Mouse (Mus musculus) spleen, adult 2 months (tissue): ENCODE data around the gene Itfg1. TPM values are rescaled to one million over a fixed set of nuclear protein-coding genes. Genes with fewer than 3 reads are reported as not detected.

Source experiments
- DNase-seq, 2 experiments: peaks; one replicate each; pipeline versions ENCODE4 v3.0.0 to v3.0.0-alpha.2; 2012 to 2021; ENCODE audit warnings: low spot score in 2 of 2, low read depth in 1 of 2
- H3K27ac ChIP-seq: fragments of 200-500 bp; 2 replicates; pipeline ENCODE4 v1.5.1; 2012; ENCODE audit warnings: low read length, inconsistent platforms; ENCODE audit not compliant: insufficient read depth
- H3K27me3 ChIP-seq: fragments of 200-500 bp; 2 replicates; pipeline ENCODE4 v1.6.1; 2012; ENCODE audit warnings: mild to moderate bottlenecking, moderate library complexity, low read length, inconsistent platforms; ENCODE audit not compliant: control insufficient read depth, insufficient read depth
- H3K36me3 ChIP-seq: fragments of 200-500 bp; 2 replicates; pipeline ENCODE4 v1.6.1; 2012; ENCODE audit warnings: mild to moderate bottlenecking, low read length, inconsistent platforms; ENCODE audit not compliant: control insufficient read depth, insufficient read depth
- H3K4me1 ChIP-seq: fragments of 200-500 bp; 2 replicates; pipeline ENCODE4 v1.6.1; 2011; ENCODE audit warnings: inconsistent platforms; ENCODE audit not compliant: control insufficient read depth, insufficient read depth, insufficient read length
- H3K4me3 ChIP-seq: fragments of 200-500 bp; 2 replicates; pipeline ENCODE4 v1.5.1; 2011; ENCODE audit warnings: mild to moderate bottlenecking, inconsistent platforms; ENCODE audit not compliant: insufficient read depth, insufficient read length; ENCODE audit errors: extremely low read depth
- CTCF ChIP-seq: fragments of 200-500 bp; IDR thresholded peaks from 2 replicates; pipeline ENCODE4 v1.5.1; 2011; ENCODE audit warnings: mild to moderate bottlenecking, inconsistent platforms; ENCODE audit not compliant: insufficient read depth, insufficient read length, insufficient replicate concordance; ENCODE audit errors: extremely low read depth
- POLR2A ChIP-seq: fragments of 200-500 bp; IDR thresholded peaks from 2 replicates; pipeline ENCODE4 v1.6.1; 2011; ENCODE audit warnings: low read depth, low read length, inconsistent platforms
- WGBS: fragments of 180-500 bp; shearing (Covaris S2); methylation state at CpG from one replicate; pipeline ENCODE4 v1.1.7; 2018; 5-methylcytosine and 5-hydroxymethylcytosine counted together
- polyA plus RNA-seq: library from polyadenylated mRNA; depleted of rRNA; stranded (reverse); fragments of >200 nt; gene quantifications from 2 replicates; pipeline ENCODE4 v1.2.3, GENCODE M21; 2012; rRNA removed

The Itfg1 gene
- polyA plus RNA-seq, 1 experiment, result 6.4 TPM

GRCm38 (mm10) chr8:85717271-85717670, 123.5 kb downstream of the Itfg1 start:
- DNase-seq, result no peak
- Histone ChIP-seq H3K27me3 (no peaks in the 10 kb centered on the region), H3K36me3 (peaks cover 4% of the 10 kb centered on the region), H3K4me3 (no peak overlapping the region), H3K27ac (no peak overlapping the region), H3K4me1 (no peaks in the 10 kb centered on the region)
- 91% methylated on average over 5 of the region's 5 CpGs for WGBS
- TF ChIP-seq POLR2A (no peak), CTCF (no peak)

- no peaks in the 10 kb centered on the region for H3K4me1 ChIP-seq
- WGBS, result 94% methylated on average over 4 of the region's 4 CpGs
- H3K27me3 ChIP-seq, result no peaks in the 10 kb centered on the region
- no peak for TF ChIP-seq POLR2A
- TF ChIP-seq CTCF, result no peak
- no peak for DNase-seq
- H3K4me3 ChIP-seq, result no peak overlapping the region
- H3K36me3 ChIP-seq, result peaks cover 4% of the 10 kb centered on the region
- H3K27ac ChIP-seq, result no peak overlapping the region
Measured at GRCm38 (mm10) chr8:85716696-85717095, 124.0 kb downstream of the Itfg1 start.

DNA sequence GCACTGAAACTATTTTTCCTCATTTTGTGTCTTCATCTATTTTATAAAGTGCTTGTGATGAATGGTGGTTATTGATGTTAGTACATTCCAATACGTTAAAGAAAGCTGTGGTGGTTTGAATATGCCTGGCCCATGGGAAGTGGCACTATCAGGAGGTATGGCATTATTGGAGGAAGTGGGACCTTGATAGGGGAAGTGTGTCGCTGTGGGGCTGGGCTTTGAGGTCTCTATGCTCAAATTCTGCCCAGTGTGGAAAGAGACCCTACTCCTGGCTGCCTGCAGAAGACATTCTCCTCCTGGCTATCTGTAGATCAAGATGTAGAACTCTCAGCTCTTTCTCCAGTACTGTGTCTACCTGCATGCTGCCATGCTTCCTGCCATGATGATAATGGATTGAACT, 133.7 kb downstream of the Itfg1 start:
- no peaks in the 10 kb centered on the region for H3K27me3 ChIP-seq
- H3K36me3 ChIP-seq, result no peaks in the 10 kb centered on the region
- DNase-seq, result no peak
- H3K4me3 ChIP-seq, result no peak overlapping the region
- H3K4me1 ChIP-seq, result no peaks in the 10 kb centered on the region
- 64% methylated on average over 2 of the region's 2 CpGs for WGBS
- TF ChIP-seq CTCF (no peak), POLR2A (no peak)
- H3K27ac ChIP-seq, result no peak overlapping the region

- Histone ChIP-seq H3K4me1 (peaks cover 5% of the 10 kb centered on the region), H3K4me3 (peak within 1 kb of the TSS; percentile 58), H3K36me3 (no peaks in the 10 kb centered on the region), H3K27me3 (peaks cover 8% of the 10 kb centered on the region), H3K27ac (no peak within 1 kb of the TSS)
- peak in 1 of 2 experiments; percentile 52 for DNase-seq
- TF ChIP-seq CTCF (no peak), POLR2A (no peak)
- 3% methylated on average over 58 of the region's 65 CpGs for WGBS
Measured at GRCm38 (mm10) chr8:85700751-85701351, 139.9 kb downstream of the Itfg1 start, which contains the start of gene Neto2. TSS of gene Neto2 (minus strand) at chr8:85700924.

- DNase-seq, result peak in 1 of 2 experiments; percentile 26
- Histone ChIP-seq H3K4me1 (peaks cover 5% of the 10 kb centered on the region), H3K36me3 (no peaks in the 10 kb centered on the region), H3K27ac (no peak overlapping the region), H3K27me3 (peaks cover 8% of the 10 kb centered on the region), H3K4me3 (peak overlapping the region; percentile 58)
- 2% methylated on average over 72 of the region's 84 CpGs for WGBS
- TF ChIP-seq POLR2A (no peak), CTCF (peak; percentile 38; the same call in 1 of the 2 replicates)
Measured at GRCm38 (mm10) chr8:85700101-85700750, 140.5 kb downstream of the Itfg1 start.

- no peak overlapping the region for H3K4me3 ChIP-seq
- peak; percentile 28 to 53 for DNase-seq
- 2% methylated on average over 6 of the region's 6 CpGs for WGBS
Measured at GRCm38 (mm10) chr8:85699051-85699450, 141.7 kb downstream of the Itfg1 start.

More at GRCm38 (mm10) chr8:85699051-85699450, 141.7 kb downstream of the Itfg1 start:
- TF ChIP-seq CTCF (peak; percentile 69; the same call in 1 of the 2 replicates), POLR2A (no peak)
- H3K27me3 ChIP-seq, result peaks cover 8% of the 10 kb centered on the region
- H3K36me3 ChIP-seq, result no peaks in the 10 kb centered on the region
- no peak overlapping the region for H3K27ac ChIP-seq
- H3K4me1 ChIP-seq, result peaks cover 5% of the 10 kb centered on the region

Other genes starting within 250 kb of the Itfg1 start
- gene Neto2, start 140.0 kb downstream of the Itfg1 start, polyA plus RNA-seq, result 0.23 and 0.29 TPM in 2 replicates
- gene Phkb, start within 50 bp of the Itfg1 start, polyA plus RNA-seq, result 2.8 and 3.1 TPM in 2 replicates